In genomic region chr19:22958414-22958813, GRCm38 (mm10) we compare ENCODE assay signal across 16 mouse cellular contexts.
DNase-seq lines count a peak whose midpoint lies in the region; ATAC-seq and TF ChIP-seq lines count a peak whose summit lies in the region.
"Had no signal": no experiment of that assay in that cellular context is flagged by ENCODE, and none has a peak within 500 bp of the region (broad histone marks: within the 10 kb centered on the region; RNA-seq: fewer than 3 reads in every experiment).

No protein-coding gene starts in this region.

- no peak overlapping the region for H3K4me2 ChIP-seq in hindbrain, embryonic 13.5 days
- H3K4me2 ChIP-seq: neural tube, embryonic 15.5 days had no signal

- no peaks in the 10 kb centered on the region for H3K27me3 ChIP-seq in hindbrain, embryonic 13.5 days
- H3K27me3 ChIP-seq in thymus, adult 2 months (ENCODE audit: control insufficient read depth, insufficient read depth, low read length) = no peaks in the 10 kb centered on the region
- H3K27me3 ChIP-seq: neural tube, embryonic 15.5 days; Patski had no signal

- no peak overlapping the region for H3K9ac ChIP-seq in hindbrain, embryonic 13.5 days
- H3K9ac ChIP-seq: liver, embryonic 14.5 days; neural tube, embryonic 15.5 days had no signal

- peaks cover 13% of the 10 kb centered on the region for H3K4me1 ChIP-seq in hindbrain, embryonic 13.5 days (replicated peaks)
- no peaks in the 10 kb centered on the region for H3K4me1 ChIP-seq in thymus, adult 2 months (replicated peaks; ENCODE audit: control insufficient read depth, insufficient read depth, low read length)

- H3K4me3 ChIP-seq in hindbrain, embryonic 13.5 days = no peak overlapping the region
- H3K4me3 ChIP-seq in thymus, adult 2 months (ENCODE audit: control insufficient read depth, insufficient read depth, low read length) = no peak overlapping the region
- H3K4me3 ChIP-seq: neural tube, embryonic 15.5 days had no signal

- ATAC-seq in cerebellum, adult (ENCODE audit: insufficient number of reproducible peaks, low FRiP score, low TSS enrichment) = no peak
- peak; percentile 52; the same call in 1 of the 2 replicates for ATAC-seq in hindbrain, embryonic 13.5 days (ENCODE audit: low FRiP score)
- ATAC-seq: Patski had no signal

- WGBS in hindbrain, embryonic 13.5 days = 32% methylated on average over 4 of the region's 4 CpGs
- 89% methylated on average over 4 of the region's 4 CpGs for WGBS in thymus, adult 2 months

- H3K36me3 ChIP-seq in hindbrain, embryonic 13.5 days = no peaks in the 10 kb centered on the region
- H3K36me3 ChIP-seq in thymus, adult 2 months (ENCODE audit: control insufficient read depth, insufficient read depth, low read length) = no peaks in the 10 kb centered on the region
- H3K36me3 ChIP-seq: neural tube, embryonic 15.5 days had no signal

- no peak overlapping the region for H3K27ac ChIP-seq in hindbrain, embryonic 13.5 days
- no peak overlapping the region for H3K27ac ChIP-seq in thymus, adult 2 months (ENCODE audit: control insufficient read depth, insufficient read depth, low read length)
- H3K27ac ChIP-seq: liver, embryonic 14.5 days; neural tube, embryonic 15.5 days had no signal

- no peaks in the 10 kb centered on the region for H3K9me3 ChIP-seq in hindbrain, embryonic 13.5 days
- H3K9me3 ChIP-seq: neural tube, embryonic 15.5 days had no signal

- peak; percentile 44 to 45 for DNase-seq in cerebellum, postnatal 10 days
- DNase-seq in layer of hippocampus, adult 11-12 months (ENCODE audit: low spot score) = peak; percentile 51
- DNase-seq in layer of hippocampus, adult 9-10 months (ENCODE audit: low spot score) = no peak
- DNase-seq in layer of hippocampus, postnatal 36 days = peak; percentile 52 to 64
- DNase-seq in lung, postnatal 10 days = no peak
- no peak for DNase-seq in thymus, adult 2 months
- DNase-seq: heart, adult 18-20 months; heart, postnatal 14 days; kidney, adult 18-20 months; kidney, postnatal 36 days; lung, postnatal 36 days had no signal

- no peak for TF ChIP-seq POLR2A in thymus, adult 2 months (IDR thresholded peaks at IDR 0.05; ENCODE audit: control insufficient read depth, extremely low read depth, insufficient read depth, low read length, poor library complexity)

- no peak for TF ChIP-seq CTCF in thymus, adult 2 months (IDR thresholded peaks at IDR 0.05; ENCODE audit: borderline replicate concordance, control insufficient read depth, extremely low read depth, insufficient read depth, low read length, poor library complexity)

Comparison
In these comparisons a context has a peak if more than half of its experiments do, and no peak if none do; other contexts are left out.
1. DNase-seq: peak in cerebellum, postnatal 10 days (2 of 2), layer of hippocampus, adult 11-12 months (single experiment) and layer of hippocampus, postnatal 36 days (2 of 2); none in layer of hippocampus, adult 9-10 months (single experiment), lung, postnatal 10 days (single experiment) and thymus, adult 2 months (single experiment).